Mouse (Mus musculus): Measurements from ENCODE around the gene Tpcn1.

DNA sequence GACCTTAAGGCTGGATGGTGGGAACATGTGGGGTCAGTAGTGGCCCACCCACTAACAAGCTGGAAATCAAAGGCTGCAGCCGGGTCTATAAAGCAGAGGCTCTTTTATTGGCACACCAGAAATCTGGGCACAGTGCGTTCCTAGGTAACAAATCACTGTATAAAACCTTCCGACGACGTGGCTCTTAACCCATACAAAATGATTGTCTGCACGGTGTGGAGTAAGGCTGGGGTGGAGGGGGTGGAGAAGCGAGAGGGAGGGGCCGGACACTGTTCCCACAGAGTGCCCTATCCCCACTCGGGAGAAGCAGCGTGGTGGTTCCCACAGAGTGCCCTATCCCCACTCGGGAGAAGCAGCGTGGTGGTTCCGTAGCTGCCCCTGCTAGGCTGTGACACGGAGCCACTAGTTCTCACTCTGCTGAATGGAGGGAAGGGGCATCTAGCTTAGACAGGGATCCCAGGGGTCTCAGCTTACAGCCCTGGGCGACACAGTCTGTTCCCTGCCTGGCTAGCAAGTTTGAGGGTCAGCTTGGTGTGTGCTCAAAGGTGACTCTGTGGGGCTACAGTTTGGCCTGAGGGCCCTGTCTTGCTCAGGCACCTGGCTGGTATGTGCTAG, 54.3 kb downstream of the Tpcn1 start:
- TF ChIP-seq GATA1 (IDR thresholded peaks at IDR 0.05; ENCODE audit: borderline replicate concordance, low read length) (no peak), FLI1 (IDR thresholded peaks at IDR 0.05; ENCODE audit: low read length) (no peak)

Data from megakaryocyte, embryonic 14.5 days (primary cell).